Mouse (Mus musculus) small intestine, adult 2 months (tissue): Measurements from ENCODE around the gene Asb16. TPM values are rescaled to one million over a fixed set of nuclear protein-coding genes. Genes with fewer than 3 reads are reported as not detected.
A peak's percentile ranks its signal among the peaks of the same experiment; 100 is the strongest.
"Not testable (repeated sequence)": the region's sequence is repeated elsewhere in the genome, so short reads cannot be mapped to it uniquely, and the experiment has no call there.

Experiments used
- H3K27ac ChIP-seq: fragments of 200-500 bp; 2 replicates; pipeline ENCODE4 v1.5.1; 2012; ENCODE audit warnings: low read depth, low read length, control low read depth, inconsistent platforms; ENCODE audit not compliant: insufficient read depth
- H3K27me3 ChIP-seq: fragments of 200-500 bp; 2 replicates; pipeline ENCODE4 v1.6.1; 2012; ENCODE audit warnings: mild to moderate bottlenecking, moderate library complexity, low read length, inconsistent platforms; ENCODE audit not compliant: control insufficient read depth, insufficient read depth
- H3K36me3 ChIP-seq: fragments of 200-500 bp; 2 replicates; pipeline ENCODE4 v1.6.1; 2012; ENCODE audit warnings: mild to moderate bottlenecking, low read length, control low read depth, inconsistent platforms; ENCODE audit not compliant: control insufficient read depth, insufficient read depth
- H3K4me1 ChIP-seq: fragments of 200-500 bp; 2 replicates; pipeline ENCODE4 v1.6.1; 2012; ENCODE audit warnings: low read length, inconsistent platforms, mixed read lengths; ENCODE audit not compliant: control insufficient read depth, insufficient read depth, insufficient read length
- H3K4me3 ChIP-seq: fragments of 200-500 bp; 2 replicates; pipeline ENCODE4 v1.5.1; 2012; ENCODE audit warnings: low read depth, mild to moderate bottlenecking, control low read depth, inconsistent platforms, low read length, moderate library complexity
- CTCF ChIP-seq: fragments of 200-500 bp; IDR thresholded peaks from 2 replicates; pipeline ENCODE4 v1.5.1; 2012; ENCODE audit warnings: low read depth, mild to moderate bottlenecking, control low read depth, inconsistent platforms, low read length, moderate library complexity, mixed read lengths; ENCODE audit not compliant: insufficient replicate concordance, insufficient read length; ENCODE audit errors: extremely low read depth
- POLR2A ChIP-seq: fragments of 200-500 bp; IDR thresholded peaks from 2 replicates; pipeline ENCODE4 v1.6.1; 2012; ENCODE audit warnings: low read depth, mild to moderate bottlenecking, control low read depth, inconsistent platforms, low read length, moderate library complexity
- WGBS: fragments of 180-500 bp; shearing (Covaris S2); methylation state at CpG from one replicate; pipeline ENCODE4 v1.1.7; 2018; 5-methylcytosine and 5-hydroxymethylcytosine counted together
- polyA plus RNA-seq: library from polyadenylated mRNA; depleted of rRNA; stranded (reverse); fragments of >200 nt; gene quantifications from 2 replicates; pipeline ENCODE4 v1.2.3, GENCODE M21; 2012

Asb16 gene
- polyA plus RNA-seq, 1 experiment, result 0.29 TPM

DNA sequence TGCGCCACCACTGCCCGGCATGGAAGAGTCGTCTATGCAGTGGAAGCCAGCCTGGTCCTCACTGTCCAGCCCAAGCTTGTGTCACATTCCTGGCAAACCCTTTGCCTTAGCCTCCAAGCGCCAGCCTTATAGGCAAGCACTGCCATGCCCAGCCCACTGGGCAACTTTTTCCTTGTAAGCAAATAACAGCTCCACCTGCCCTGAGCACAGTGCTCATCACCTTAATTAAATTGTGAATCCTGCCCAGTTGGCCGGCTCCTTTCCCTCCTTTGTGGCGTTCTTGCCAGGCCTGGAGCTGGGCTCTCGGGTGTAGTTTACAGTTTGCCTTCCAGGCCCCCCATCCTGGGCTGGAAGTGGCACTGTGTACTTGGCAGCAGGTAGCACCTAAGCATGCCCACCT lies 5.3 kb upstream of the Asb16 start:
- Histone ChIP-seq H3K36me3 (peaks cover 2% of the 10 kb centered on the region; the same call in 1 of the 2 replicates), H3K4me3 (no peak overlapping the region), H3K27ac (no peak overlapping the region), H3K27me3 (no peaks in the 10 kb centered on the region), H3K4me1 (no peaks in the 10 kb centered on the region; the same call in 1 of the 2 replicates)
- WGBS, result 87% methylated on average over 7 of the region's 7 CpGs
- TF ChIP-seq POLR2A, result no peak
- TF ChIP-seq CTCF, result no peak

DNA sequence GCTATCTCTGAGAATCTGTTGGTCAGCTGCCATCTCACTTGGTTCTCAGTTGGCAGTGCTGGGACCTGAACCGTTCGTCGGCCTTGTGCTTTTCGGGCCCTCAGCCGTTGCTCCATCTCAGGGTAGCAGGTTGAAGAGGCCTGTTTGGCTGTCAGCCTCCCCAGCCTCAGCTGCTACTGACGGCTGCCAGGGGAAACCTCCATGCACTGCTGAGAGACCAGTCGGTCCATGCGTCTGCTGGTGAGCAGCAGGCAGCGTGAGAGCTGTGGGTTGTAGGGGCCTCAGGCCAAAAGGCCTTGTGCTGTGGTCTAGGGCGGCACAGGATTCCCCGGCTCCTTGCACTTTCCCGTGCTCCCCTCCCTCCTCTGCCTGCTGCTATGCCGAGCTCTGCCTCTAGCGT lies 2.7 kb upstream of the Asb16 start:
- Histone ChIP-seq H3K4me3 (no peak overlapping the region), H3K36me3 (no peaks in the 10 kb centered on the region), H3K4me1 (no peaks in the 10 kb centered on the region; the same call in 1 of the 2 replicates), H3K27ac (no peak overlapping the region), H3K27me3 (no peaks in the 10 kb centered on the region)
- 84% methylated on average over 14 of the region's 14 CpGs for WGBS
- TF ChIP-seq POLR2A (no peak), CTCF (no peak)

GRCm38 (mm10) chr11:102266631-102267355 lies 1.8 kb upstream of the Asb16 start:
- WGBS, result 87% methylated on average over 8 of the region's 8 CpGs
- Histone ChIP-seq H3K4me3 (no peak overlapping the region), H3K4me1 (no peaks in the 10 kb centered on the region; the same call in 1 of the 2 replicates), H3K27me3 (no peaks in the 10 kb centered on the region), H3K27ac (no peak overlapping the region), H3K36me3 (no peaks in the 10 kb centered on the region)
- no peak for TF ChIP-seq CTCF

DNA sequence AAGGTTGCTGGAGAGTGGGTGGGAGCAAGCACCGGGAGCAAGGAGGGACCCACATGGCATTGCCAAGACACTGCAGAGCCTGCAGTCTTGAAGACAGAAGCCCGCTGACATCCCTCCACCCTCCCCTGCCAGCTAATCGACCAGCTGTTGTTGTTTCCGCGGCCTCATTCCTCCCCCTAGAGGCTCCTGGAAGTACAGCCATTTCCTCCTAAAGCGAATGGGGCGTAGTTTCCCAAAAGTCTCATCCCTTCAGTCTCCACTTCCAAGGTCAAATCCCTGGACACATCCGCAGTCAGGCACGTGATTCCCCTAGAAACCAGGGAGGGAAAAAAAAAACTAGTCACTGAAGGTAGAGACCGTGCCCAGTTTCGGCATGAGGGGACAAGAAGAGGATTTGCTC lies 1.1 kb upstream of the Asb16 start:
- TF ChIP-seq CTCF (peak; percentile 72; the same call in 1 of the 2 replicates), POLR2A (no peak)
- WGBS, result 8% methylated on average over 11 of the region's 11 CpGs

GRCm38 (mm10) chr11:102276411-102276915 lies 7.9 kb downstream of the Asb16 start:
- peak overlapping the region; percentile 50 for H3K4me3 ChIP-seq
- no peaks in the 10 kb centered on the region for H3K36me3 ChIP-seq
- TF ChIP-seq POLR2A (no peak), CTCF (no peak)
- 1% methylated on average over 33 of the region's 33 CpGs for WGBS
- H3K27me3 ChIP-seq, result no peaks in the 10 kb centered on the region; the same call in 1 of the 2 replicates
- peaks cover 6% of the 10 kb centered on the region for H3K4me1 ChIP-seq
- no peak overlapping the region for H3K27ac ChIP-seq

More for the DNA sequence above, 1.1 kb upstream of the Asb16 start:
- no peak overlapping the region for H3K4me3 ChIP-seq
- no peak overlapping the region for H3K27ac ChIP-seq
- H3K36me3 ChIP-seq, result no peaks in the 10 kb centered on the region
- H3K4me1 ChIP-seq, result no peaks in the 10 kb centered on the region; the same call in 1 of the 2 replicates
- no peaks in the 10 kb centered on the region for H3K27me3 ChIP-seq

DNA sequence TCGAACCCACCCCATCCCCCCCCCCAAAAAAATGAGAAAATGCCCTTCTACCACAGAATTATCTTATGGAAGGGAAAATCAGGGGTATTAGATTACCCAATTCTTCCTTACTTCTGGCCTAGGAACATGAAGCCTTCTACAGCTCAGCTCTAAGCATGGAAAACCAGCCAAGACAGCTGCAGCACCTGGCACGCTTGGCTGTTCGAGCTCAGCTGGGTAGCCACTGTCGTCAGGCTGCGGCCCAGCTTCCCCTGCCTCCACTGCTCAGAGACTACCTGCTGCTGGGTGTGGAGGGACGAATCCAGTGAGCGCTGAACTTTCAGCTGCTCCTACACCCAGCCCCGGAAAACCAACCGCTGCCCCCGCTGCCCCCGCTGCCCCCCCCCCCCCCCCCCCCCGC lies 9.2 kb downstream of the Asb16 start:
- peaks cover 6% of the 10 kb centered on the region for H3K4me1 ChIP-seq
- no peak for TF ChIP-seq POLR2A
- 76% methylated on average over 12 of the region's 12 CpGs for WGBS
- no peaks in the 10 kb centered on the region for H3K36me3 ChIP-seq
- no peak overlapping the region for H3K4me3 ChIP-seq
- H3K27me3 ChIP-seq, result no peaks in the 10 kb centered on the region; the same call in 1 of the 2 replicates
- no peak overlapping the region for H3K27ac ChIP-seq

- no peak for TF ChIP-seq POLR2A
- no peak for TF ChIP-seq CTCF
- Histone ChIP-seq H3K4me1 (peaks cover 6% of the 10 kb centered on the region), H3K27ac (no peak overlapping the region), H3K27me3 (no peaks in the 10 kb centered on the region; the same call in 1 of the 2 replicates), H3K36me3 (no peaks in the 10 kb centered on the region), H3K4me3 (no peak overlapping the region)
- WGBS, result 97% methylated on average over 3 of the region's 3 CpGs
Measured at GRCm38 (mm10) chr11:102279595-102279994, 11.1 kb downstream of the Asb16 start.

DNA sequence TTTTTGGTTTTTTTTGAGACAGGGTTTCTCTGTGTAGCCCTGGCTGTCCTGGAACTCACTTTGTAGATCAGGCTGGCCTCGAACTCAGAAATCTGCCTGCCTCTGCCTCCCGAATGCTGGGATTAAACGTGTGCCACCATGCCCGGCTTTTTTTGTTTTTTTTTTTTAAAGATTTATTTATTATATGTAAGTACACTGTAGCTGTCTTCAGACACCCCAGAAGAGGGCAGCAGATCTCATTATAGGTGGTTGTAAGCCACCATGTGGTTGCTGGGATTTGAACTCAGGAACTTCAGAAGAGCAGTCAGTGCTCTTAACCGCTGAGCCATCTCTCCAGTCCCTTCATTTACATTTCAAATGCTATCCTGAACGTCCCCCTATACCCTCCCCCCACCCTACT lies 11.7 kb downstream of the Asb16 start:
- WGBS, result 65% methylated on average over 6 of the region's 6 CpGs

More for the DNA sequence above, 11.7 kb downstream of the Asb16 start:
- not testable (repeated sequence) for H3K4me1 ChIP-seq, H3K27me3 ChIP-seq, H3K4me3 ChIP-seq, H3K36me3 ChIP-seq, H3K27ac ChIP-seq
